Mouse (Mus musculus) thymus, adult 2 months (tissue): ENCODE measurements at regions not wholly inside any gene's neighbourhood (a gene's known extent, or its start where the extent isn't known, plus 50 kb on each side); places are given as distances from the start of the nearest gene placed in this dataset.

ENCODE experiments used
- CTCF ChIP-seq: fragments of 200-500 bp; IDR thresholded peaks from 2 replicates; pipeline ENCODE4 v1.5.1; 2012; ENCODE audit warnings: mild to moderate bottlenecking, control low read depth, low read length, moderate library complexity, borderline replicate concordance; ENCODE audit not compliant: control insufficient read depth, poor library complexity, insufficient read depth; ENCODE audit errors: extremely low read depth
- POLR2A ChIP-seq: fragments of 200-500 bp; IDR thresholded peaks from 2 replicates; pipeline ENCODE4 v1.6.1; 2012; ENCODE audit warnings: mild to moderate bottlenecking, low read length, control low read depth, moderate library complexity; ENCODE audit not compliant: control insufficient read depth, poor library complexity, insufficient read depth; ENCODE audit errors: extremely low read depth

GRCm38 (mm10) chr7:136164834-136165233, 448.7 kb upstream of the Mki67 start:
- TF ChIP-seq POLR2A (no peak), CTCF (no peak)
